Comparison of ENCODE assay signal across 9 mouse cellular contexts in genomic region chr4:76370041-76370880, GRCm38 (mm10).
A peak's percentile ranks its signal among the peaks of the same experiment; 100 is the strongest.
DNase-seq lines count a peak whose midpoint lies in the region; ATAC-seq and TF ChIP-seq lines count a peak whose summit lies in the region.
"Had no signal": no experiment of that assay in that cellular context is flagged by ENCODE, and none has a peak within 500 bp of the region (broad histone marks: within the 10 kb centered on the region; RNA-seq: fewer than 3 reads in every experiment).

No protein-coding gene starts in this region.

- no peaks in the 10 kb centered on the region for H3K9me3 ChIP-seq in heart, embryonic 12.5 days (replicated peaks)
- no peaks in the 10 kb centered on the region for H3K9me3 ChIP-seq in heart, embryonic 13.5 days
- H3K9me3 ChIP-seq in kidney, postnatal 0 days (replicated peaks; ENCODE audit: low read length) = no peaks in the 10 kb centered on the region
- H3K9me3 ChIP-seq in stomach, embryonic 15.5 days = no peaks in the 10 kb centered on the region

- no peak for ATAC-seq in heart, embryonic 12.5 days (ENCODE audit: insufficient number of reproducible peaks, low FRiP score)
- no peak for ATAC-seq in heart, embryonic 13.5 days (ENCODE audit: extremely low read depth, insufficient number of reproducible peaks, low FRiP score, low TSS enrichment)
- peak; percentile 65; the same call in 1 of the 2 replicates for ATAC-seq in kidney, postnatal 0 days (replicated peaks; ENCODE audit: low FRiP score, low read depth)
- ATAC-seq in stomach, embryonic 15.5 days (ENCODE audit: insufficient read depth, low FRiP score, low read depth) = peak; percentile 47; the same call in 1 of the 2 replicates

- H3K27ac ChIP-seq in heart, embryonic 12.5 days (ENCODE audit: poor library complexity, severe bottlenecking) = no peak overlapping the region
- H3K27ac ChIP-seq in heart, embryonic 13.5 days (replicated peaks) = peak overlapping the region; percentile 28; the same call in 1 of the 2 replicates
- peak overlapping the region; percentile 78 for H3K27ac ChIP-seq in kidney, postnatal 0 days
- peak overlapping the region; percentile 72; the same call in 1 of the 2 replicates for H3K27ac ChIP-seq in stomach, embryonic 15.5 days

- no peak overlapping the region for H3K9ac ChIP-seq in heart, embryonic 12.5 days
- H3K9ac ChIP-seq in heart, embryonic 13.5 days = no peak overlapping the region
- no peak overlapping the region for H3K9ac ChIP-seq in kidney, postnatal 0 days (ENCODE audit: low read depth, low read length)
- no peak overlapping the region for H3K9ac ChIP-seq in stomach, embryonic 15.5 days

- no peaks in the 10 kb centered on the region for H3K36me3 ChIP-seq in heart, embryonic 12.5 days
- H3K36me3 ChIP-seq in heart, embryonic 13.5 days = no peaks in the 10 kb centered on the region
- H3K36me3 ChIP-seq in kidney, postnatal 0 days (ENCODE audit: insufficient read depth, low read length) = no peaks in the 10 kb centered on the region
- H3K36me3 ChIP-seq in stomach, embryonic 15.5 days = no peaks in the 10 kb centered on the region

- 74% methylated on average over 4 of the region's 4 CpGs for WGBS in heart, embryonic 12.5 days
- 53% methylated on average over 4 of the region's 4 CpGs for WGBS in heart, embryonic 13.5 days
- 26% methylated on average over 4 of the region's 4 CpGs for WGBS in kidney, postnatal 0 days
- 69% methylated on average over 4 of the region's 4 CpGs for WGBS in lung, adult 2 months
- 37% methylated on average over 4 of the region's 4 CpGs for WGBS in stomach, embryonic 15.5 days

- no peak for TF ChIP-seq POLR2A in lung, adult 2 months (IDR thresholded peaks at IDR 0.05; ENCODE audit: borderline replicate concordance, extremely low read depth, low read depth, low read length)

- H3K4me1 ChIP-seq in heart, embryonic 12.5 days (replicated peaks) = peaks cover 23% of the 10 kb centered on the region
- H3K4me1 ChIP-seq in heart, embryonic 13.5 days = peaks cover 47% of the 10 kb centered on the region
- H3K4me1 ChIP-seq in kidney, postnatal 0 days (replicated peaks; ENCODE audit: insufficient read depth, low read length) = peaks cover 29% of the 10 kb centered on the region; the same call in 1 of the 2 replicates
- H3K4me1 ChIP-seq in lung, adult 2 months (ENCODE audit: control insufficient read depth, insufficient read depth, low read length) = no peaks in the 10 kb centered on the region; the same call in 1 of the 2 replicates
- H3K4me1 ChIP-seq in stomach, embryonic 15.5 days = peaks cover 7% of the 10 kb centered on the region

- no peaks in the 10 kb centered on the region for H3K27me3 ChIP-seq in heart, embryonic 12.5 days (replicated peaks)
- H3K27me3 ChIP-seq in heart, embryonic 13.5 days (replicated peaks) = no peaks in the 10 kb centered on the region
- no peaks in the 10 kb centered on the region for H3K27me3 ChIP-seq in kidney, postnatal 0 days (ENCODE audit: insufficient read depth, low read length)
- no peaks in the 10 kb centered on the region for H3K27me3 ChIP-seq in stomach, embryonic 15.5 days (replicated peaks)
- H3K27me3 ChIP-seq: CH12.LX had no signal

- peak; percentile 85 for DNase-seq in heart, adult 11 months
- peak; percentile 28 for DNase-seq in embryo, embryonic 9.5 days (ENCODE audit: extremely low spot score)
- peak; percentile 87 for DNase-seq in kidney, postnatal 0 days (ENCODE audit: low spot score)
- DNase-seq in lung, adult 2 months = peak; percentile 10
- no peak for DNase-seq in liver

- no peak overlapping the region for H3K4me3 ChIP-seq in heart, embryonic 12.5 days
- H3K4me3 ChIP-seq in heart, embryonic 13.5 days = no peak overlapping the region
- H3K4me3 ChIP-seq in kidney, postnatal 0 days (replicated peaks; ENCODE audit: low read depth, low read length) = no peak overlapping the region
- H3K4me3 ChIP-seq in lung, adult 2 months (replicated peaks; ENCODE audit: extremely low read depth, low read depth, low read length) = no peak overlapping the region
- no peak overlapping the region for H3K4me3 ChIP-seq in stomach, embryonic 15.5 days (replicated peaks)

- H3K4me2 ChIP-seq in heart, embryonic 12.5 days = no peak overlapping the region
- no peak overlapping the region for H3K4me2 ChIP-seq in heart, embryonic 13.5 days
- H3K4me2 ChIP-seq in kidney, postnatal 0 days (ENCODE audit: low read length) = peak overlapping the region; percentile 38; the same call in 1 of the 2 replicates
- peak overlapping the region; percentile 29 for H3K4me2 ChIP-seq in stomach, embryonic 15.5 days

- TF ChIP-seq CTCF in kidney, postnatal 0 days (IDR thresholded peaks at IDR 0.05; ENCODE audit: low read depth) = no peak
- no peak for TF ChIP-seq CTCF in lung, adult 2 months (IDR thresholded peaks at IDR 0.05; ENCODE audit: insufficient read depth, low read length)

Comparison
In these comparisons a context has a peak if more than half of its experiments do, and no peak if none do; other contexts are left out.
1. ATAC-seq: peak in kidney, postnatal 0 days (single experiment) and stomach, embryonic 15.5 days (single experiment); none in heart, embryonic 12.5 days (single experiment) and heart, embryonic 13.5 days (single experiment).
2. H3K4me2 ChIP-seq: peak in kidney, postnatal 0 days (single experiment) and stomach, embryonic 15.5 days (single experiment); none in heart, embryonic 12.5 days (single experiment) and heart, embryonic 13.5 days (single experiment).